Mouse (Mus musculus): ENCODE results near the gene Olfr356.

Olfr356 gene

DNA sequence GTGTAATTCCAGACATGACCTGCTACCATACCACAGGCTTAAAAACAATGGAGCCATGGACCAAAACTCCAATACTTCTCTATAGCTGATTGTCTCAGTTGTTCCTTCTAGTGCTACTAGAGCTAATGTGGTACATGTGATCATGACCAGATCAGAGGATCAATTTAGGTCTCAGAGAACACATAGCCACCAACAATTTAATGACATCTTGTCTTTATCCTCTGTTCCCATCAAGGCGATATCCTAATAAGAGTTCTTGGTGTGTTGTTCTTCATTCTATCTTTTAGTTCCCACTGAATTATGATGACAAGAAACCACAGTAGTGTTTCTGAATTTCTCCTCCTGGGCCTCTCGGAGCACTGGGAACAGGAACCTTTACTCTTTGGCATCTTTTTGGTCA, at the start of gene Olfr356:
Gene Olfr356 (plus strand): TSS at position 301 of the 400 bp plus-strand sequence.
- no peak for DNase-seq (ENCODE audit: low spot score in 2 of 2)

DNA sequence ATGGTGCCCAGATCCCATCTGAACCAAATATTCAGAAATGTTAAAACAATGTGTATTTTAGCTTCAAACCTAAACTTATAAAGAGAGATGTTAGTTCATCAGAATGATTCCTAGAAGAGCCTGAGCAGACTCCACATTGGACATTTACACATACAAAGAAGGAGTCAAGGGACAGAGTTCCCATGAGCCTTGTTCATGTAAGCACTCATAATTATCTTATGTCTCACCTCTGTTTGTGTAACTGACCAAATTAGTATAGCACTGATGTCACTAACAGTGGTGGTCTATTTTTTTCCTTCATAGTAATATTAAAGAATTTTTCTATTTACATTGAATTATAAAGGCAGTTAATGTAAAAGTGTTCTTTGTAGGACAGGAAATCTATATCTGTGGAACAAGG, 44.1 kb upstream of the Olfr356 start, which contains the start of gene Olfr353:
Gene Olfr353 (minus strand): TSS at position 101 of the 400 bp plus-strand sequence.
- DNase-seq (ENCODE audit: low spot score in 2 of 2) = no peak

DNA sequence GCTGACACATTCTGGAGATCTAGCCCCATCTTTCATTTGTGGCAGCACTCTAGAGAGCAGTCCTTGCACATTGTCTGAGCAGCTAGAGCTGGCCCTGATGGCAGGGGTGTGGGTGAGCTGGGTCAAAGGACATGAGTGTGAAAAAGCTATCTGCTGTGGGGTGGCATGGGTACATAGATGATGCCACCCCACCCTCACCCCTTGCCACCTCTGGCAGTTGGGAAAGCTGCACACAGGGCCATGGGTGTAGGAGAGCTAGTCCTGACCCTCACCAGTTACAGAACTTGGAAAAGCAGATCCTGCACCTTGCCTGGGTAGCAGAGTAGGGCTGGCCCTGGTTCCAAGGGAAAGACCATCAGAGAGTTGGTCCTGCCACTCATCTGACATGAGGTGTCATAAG, 39.8 kb upstream of the Olfr356 start:
- no peak for DNase-seq (ENCODE audit: low spot score in 2 of 2)

DNA sequence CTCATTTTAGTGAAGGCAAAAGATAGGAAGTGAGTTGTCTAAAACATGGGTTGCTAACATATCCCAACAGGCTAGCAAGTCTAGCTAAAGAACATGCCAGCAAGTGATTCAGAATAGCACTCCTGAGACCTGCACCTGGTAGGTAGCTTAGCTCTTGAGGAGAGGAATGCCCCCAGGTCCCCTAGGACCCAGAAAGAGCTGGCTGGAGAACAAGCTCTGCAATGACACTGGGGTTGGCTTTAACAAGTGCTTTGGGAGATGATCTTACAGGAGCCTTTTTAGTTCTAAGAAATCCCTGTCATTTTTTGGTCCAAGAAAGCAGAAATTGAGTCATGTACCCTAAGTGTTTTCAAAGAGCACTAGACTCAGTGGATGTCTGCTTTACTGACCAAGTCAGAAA, 31.5 kb upstream of the Olfr356 start, which contains the start of gene Olfr354:
Gene Olfr354 (plus strand): TSS at position 301 of the 400 bp plus-strand sequence.
- no peak for DNase-seq (ENCODE audit: low spot score in 2 of 2)

DNA sequence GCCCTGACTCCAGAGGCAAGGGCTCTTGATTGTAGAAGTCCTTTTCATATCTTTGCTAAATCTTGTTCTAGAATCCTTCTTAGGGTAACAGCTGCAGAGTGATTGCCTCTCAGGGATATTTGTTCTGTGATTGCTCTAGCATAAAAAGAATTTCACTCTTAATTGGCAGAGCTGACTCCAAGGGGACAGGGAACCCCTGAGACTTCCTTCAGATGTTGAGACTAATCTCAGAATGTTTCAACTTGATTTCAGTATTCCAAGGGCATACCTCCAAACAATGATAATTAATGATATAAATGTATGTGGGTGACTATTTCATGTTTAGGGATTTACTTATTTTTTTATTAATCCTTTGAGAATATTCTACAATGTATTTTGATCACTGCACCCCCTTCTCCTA, 8.1 kb upstream of the Olfr356 start, which contains the start of gene Olfr355:
Gene Olfr355 (minus strand): TSS at position 101 of the 400 bp plus-strand sequence.
- DNase-seq (ENCODE audit: low spot score in 2 of 2) = no peak
